Mouse (Mus musculus) cortical plate, adult 2 months (tissue): ENCODE results near the gene Ncbp3.

Experiments
- CTCF ChIP-seq: fragments of 200-500 bp; IDR thresholded peaks from 2 replicates; pipeline ENCODE4 v1.5.1; 2011; ENCODE audit warnings: mild to moderate bottlenecking, control low read depth, low read length; ENCODE audit not compliant: insufficient read depth; ENCODE audit errors: extremely low read depth
- POLR2A ChIP-seq: fragments of 200-500 bp; IDR thresholded peaks from 2 replicates; pipeline ENCODE4 v1.6.1; 2011; ENCODE audit warnings: mild to moderate bottlenecking, low read length, control low read depth; ENCODE audit not compliant: insufficient read depth; ENCODE audit errors: extremely low read depth

DNA sequence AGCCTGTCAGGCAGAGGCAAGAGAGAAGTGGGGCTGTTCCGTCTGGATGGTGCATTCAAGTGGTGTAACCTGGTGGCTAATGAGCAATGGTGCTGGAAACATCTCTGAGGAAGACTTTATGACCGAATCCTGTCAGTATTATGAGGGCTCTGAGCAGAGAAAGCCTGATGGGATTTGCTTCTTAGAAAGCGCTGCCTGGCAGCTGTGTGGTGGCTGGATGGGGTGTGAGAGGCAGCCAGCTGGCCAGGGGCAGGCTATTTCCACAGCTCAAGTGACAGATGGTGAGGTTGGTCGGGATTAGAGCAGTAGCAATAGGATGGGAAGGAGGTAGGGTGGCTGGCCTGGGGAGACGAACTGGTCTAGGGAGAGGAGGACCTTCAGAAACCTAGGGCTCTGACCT lies 16.0 kb upstream of the Ncbp3 start:
- no peak for TF ChIP-seq POLR2A
- no peak for TF ChIP-seq CTCF
